Mouse (Mus musculus) ES-Bruce4 (cell line): ENCODE results near the gene Snapc2. TPM values are rescaled to one million over a fixed set of nuclear protein-coding genes. Genes with fewer than 3 reads are reported as not detected.
A peak's percentile ranks its signal among the peaks of the same experiment; 100 is the strongest.

Source experiments
- H3K27ac ChIP-seq: 2 replicates; pipeline ENCODE4 v1.5.1; 2012; ENCODE audit warnings: low read length, inconsistent platforms; ENCODE audit not compliant: insufficient read depth
- H3K27me3 ChIP-seq: 2 replicates; pipeline ENCODE4 v1.6.1; 2012; ENCODE audit warnings: mild to moderate bottlenecking, low read length, inconsistent platforms; ENCODE audit not compliant: control insufficient read depth, poor library complexity, insufficient read depth, severe bottlenecking
- H3K36me3 ChIP-seq: 2 replicates; pipeline ENCODE4 v1.6.1; 2012; ENCODE audit warnings: inconsistent platforms, mild to moderate bottlenecking, low read length, moderate library complexity; ENCODE audit not compliant: control insufficient read depth, poor library complexity, insufficient read depth, severe bottlenecking
- H3K4me1 ChIP-seq: one replicate; pipeline ENCODE4 v1.8.1; 2011; ENCODE audit warnings: low read length; ENCODE audit not compliant: control insufficient read depth, insufficient read depth
- H3K4me3 ChIP-seq: 2 replicates; pipeline ENCODE4 v1.5.1; 2011; ENCODE audit warnings: low read depth, mild to moderate bottlenecking, low read length
- H3K9ac ChIP-seq: 2 replicates; pipeline ENCODE4 v1.6.1; 2012; ENCODE audit warnings: low read depth, mild to moderate bottlenecking, inconsistent platforms; ENCODE audit not compliant: poor library complexity, severe bottlenecking
- H3K9me3 ChIP-seq: replicated peaks from 2 replicates; pipeline ENCODE4 v1.6.1; 2012; ENCODE audit warnings: mild to moderate bottlenecking, low read length, inconsistent platforms; ENCODE audit not compliant: control insufficient read depth, poor library complexity, insufficient read depth, severe bottlenecking
- CTCF ChIP-seq: IDR thresholded peaks from one replicate; pipeline ENCODE4 v1.8.1; 2011; ENCODE audit warnings: low read depth, low read length
- EP300 ChIP-seq: IDR thresholded peaks from 2 replicates; pipeline ENCODE4 v1.6.1; 2011; ENCODE audit warnings: low read depth, low read length; ENCODE audit not compliant: insufficient read depth
- POLR2A ChIP-seq: IDR thresholded peaks from one replicate; pipeline ENCODE4 v1.8.1; 2011; ENCODE audit warnings: low read length; ENCODE audit not compliant: insufficient read depth
- polyA plus RNA-seq: library from polyadenylated mRNA; stranded (reverse); fragments of >200 nt; gene quantifications from 2 replicates; pipeline ENCODE4 v1.2.4, GENCODE M21; 2011; ENCODE audit warnings: low read depth; ENCODE audit not compliant: missing spikeins, insufficient read depth, insufficient read length

Snapc2 gene
- polyA plus RNA-seq, 1 experiment: 29.0 TPM

- peak within 1 kb of the TSS; percentile 74 for H3K27ac ChIP-seq
- TF ChIP-seq POLR2A (no peak), CTCF (no peak), EP300 (0 out of 2 replicates have a peak, but pooled peaks have one; percentile 52)
- H3K9me3 ChIP-seq: no peaks in the 10 kb centered on the region
- no peaks in the 10 kb centered on the region for H3K4me1 ChIP-seq
- peak within 1 kb of the TSS; percentile 99 for H3K4me3 ChIP-seq
- H3K9ac ChIP-seq: peak within 1 kb of the TSS; percentile 90
- H3K27me3 ChIP-seq: no peaks in the 10 kb centered on the region
- peaks cover 26% of the 10 kb centered on the region for H3K36me3 ChIP-seq
Observed at GRCm38 (mm10) chr8:4275275-4276110, 22.6 kb downstream of the Snapc2 start, which contains the start of gene Timm44. Gene Timm44, minus strand, starts transcription at chr8:4275913.

- peak overlapping the region; percentile 74 for H3K27ac ChIP-seq
- no peaks in the 10 kb centered on the region for H3K4me1 ChIP-seq
- peak overlapping the region; percentile 99 for H3K4me3 ChIP-seq
- H3K27me3 ChIP-seq: no peaks in the 10 kb centered on the region
- peaks cover 21% of the 10 kb centered on the region for H3K36me3 ChIP-seq
- TF ChIP-seq POLR2A (no peak), CTCF (no peak), EP300 (no peak)
- H3K9ac ChIP-seq: peak overlapping the region; percentile 90
- H3K9me3 ChIP-seq: no peaks in the 10 kb centered on the region
Observed at GRCm38 (mm10) chr8:4276111-4276465, 23.2 kb downstream of the Snapc2 start.

- Histone ChIP-seq H3K27me3 (no peaks in the 10 kb centered on the region), H3K9me3 (no peaks in the 10 kb centered on the region), H3K36me3 (peaks cover 94% of the 10 kb centered on the region), H3K9ac (no peak overlapping the region), H3K4me3 (no peak overlapping the region), H3K27ac (no peak overlapping the region), H3K4me1 (no peaks in the 10 kb centered on the region)
- TF ChIP-seq POLR2A (no peak), EP300 (no peak), CTCF (peak; percentile 0)
Observed at GRCm38 (mm10) chr8:4292738-4293137, 39.9 kb downstream of the Snapc2 start.

GRCm38 (mm10) chr8:4297822-4298221 is 44.9 kb downstream of the Snapc2 start:
- Histone ChIP-seq H3K36me3 (peaks cover 95% of the 10 kb centered on the region), H3K27me3 (no peaks in the 10 kb centered on the region)

GRCm38 (mm10) chr8:4304124-4304547 is 51.3 kb downstream of the Snapc2 start:
- peaks cover 98% of the 10 kb centered on the region for H3K36me3 ChIP-seq
- no peak overlapping the region for H3K4me3 ChIP-seq
- H3K9ac ChIP-seq: no peak overlapping the region
- no peak overlapping the region for H3K27ac ChIP-seq
- H3K9me3 ChIP-seq: no peaks in the 10 kb centered on the region
- no peaks in the 10 kb centered on the region for H3K27me3 ChIP-seq
- H3K4me1 ChIP-seq: no peaks in the 10 kb centered on the region
- TF ChIP-seq EP300: no peak
- no peak for TF ChIP-seq POLR2A

More at GRCm38 (mm10) chr8:4297822-4298221, 44.9 kb downstream of the Snapc2 start:
- no peaks in the 10 kb centered on the region for H3K9me3 ChIP-seq
- no peak overlapping the region for H3K9ac ChIP-seq
- no peak overlapping the region for H3K27ac ChIP-seq
- TF ChIP-seq POLR2A: no peak
- TF ChIP-seq EP300: no peak
- TF ChIP-seq CTCF: no peak
- no peaks in the 10 kb centered on the region for H3K4me1 ChIP-seq
- no peak overlapping the region for H3K4me3 ChIP-seq

Other genes starting within 250 kb of the Snapc2 start
- gene Cd209f, start 147.2 kb upstream of the Snapc2 start, polyA plus RNA-seq: not detected in 2 replicates
- not detected in 2 replicates for gene Cd209g, start 119.0 kb upstream of the Snapc2 start, polyA plus RNA-seq
- 4.1 and 5.7 TPM in 2 replicates for gene Evi5l, start 86.5 kb upstream of the Snapc2 start, polyA plus RNA-seq
- 7.2 and 10.7 TPM in 2 replicates for gene Prr36, start 35.6 kb upstream of the Snapc2 start, polyA plus RNA-seq
- 1.0 and 1.4 TPM in 2 replicates for gene Lrrc8e, start 26.3 kb upstream of the Snapc2 start, polyA plus RNA-seq
- gene Map2k7, start 14.3 kb upstream of the Snapc2 start, polyA plus RNA-seq: 56.9 and 62.1 TPM in 2 replicates
- gene Gm49320, start 14.2 kb upstream of the Snapc2 start, polyA plus RNA-seq: 0.33 and 1.2 TPM in 2 replicates
- gene Tgfbr3l, start 4.9 kb upstream of the Snapc2 start, polyA plus RNA-seq: 4.2 and 5.6 TPM in 2 replicates
- gene Ctxn1, start 6.2 kb downstream of the Snapc2 start, polyA plus RNA-seq: 21.6 and 25.0 TPM in 2 replicates
- gene Timm44, start 22.8 kb downstream of the Snapc2 start, polyA plus RNA-seq: 99.1 and 103 TPM in 2 replicates
- 35.1 and 40.2 TPM in 2 replicates for gene Ccl25, start 72.1 kb downstream of the Snapc2 start, polyA plus RNA-seq
- gene Elavl1, start 72.3 kb downstream of the Snapc2 start, polyA plus RNA-seq: 118 and 123 TPM in 2 replicates
- gene Cers4, start 239.9 kb downstream of the Snapc2 start, polyA plus RNA-seq: 32.7 and 41.2 TPM in 2 replicates